Mouse (Mus musculus) stomach, embryonic 15.5 days (tissue): Measurements from ENCODE around the gene Kndc1. TPM values are rescaled to one million over a fixed set of nuclear protein-coding genes. Genes with fewer than 3 reads are reported as not detected.

Source experiments
- ATAC-seq: fragments of 200-750 bp; cut with Nextera tagmentation; 2 replicates; pipeline ENCODE4 v1.8.0; 2017; ENCODE audit warnings: low read depth, moderate number of reproducible peaks, moderate TSS enrichment; ENCODE audit not compliant: insufficient read depth, low FRiP score
- H3K27ac ChIP-seq: fragments of 300-500 bp; sonication (generic); 2 replicates; pipeline ENCODE4 v1.5.1; 2015; ENCODE audit warnings: mild to moderate bottlenecking, inconsistent platforms
- H3K27me3 ChIP-seq: fragments of 300-500 bp; sonication (generic); replicated peaks from 2 replicates; pipeline ENCODE4 v1.6.1; 2015; ENCODE audit warnings: inconsistent platforms
- H3K36me3 ChIP-seq: fragments of 300-500 bp; sonication (generic); 2 replicates; pipeline ENCODE4 v1.6.1; 2015; ENCODE audit warnings: inconsistent platforms
- H3K4me1 ChIP-seq: fragments of 300-500 bp; sonication (generic); 2 replicates; pipeline ENCODE4 v1.6.1; 2015; ENCODE audit warnings: inconsistent platforms
- H3K4me2 ChIP-seq: fragments of 300-500 bp; sonication (generic); 2 replicates; pipeline ENCODE4 v1.6.1; 2015; ENCODE audit warnings: mild to moderate bottlenecking, inconsistent platforms
- H3K4me3 ChIP-seq: fragments of 300-500 bp; sonication (generic); replicated peaks from 2 replicates; pipeline ENCODE4 v1.5.1; 2015; ENCODE audit warnings: inconsistent platforms
- H3K9ac ChIP-seq: fragments of 300-500 bp; sonication (generic); 2 replicates; pipeline ENCODE4 v1.6.1; 2015; ENCODE audit warnings: inconsistent platforms
- H3K9me3 ChIP-seq: fragments of 300-500 bp; sonication (generic); 2 replicates; pipeline ENCODE4 v1.6.1; 2016; ENCODE audit warnings: inconsistent platforms
- WGBS: fragments of 180-500 bp; shearing (Covaris S2); methylation state at CpG from one replicate; pipeline ENCODE4 v1.1.7; 2015; 5-methylcytosine and 5-hydroxymethylcytosine counted together
- polyA plus RNA-seq: library from polyadenylated mRNA; unstranded; fragments of >200 nt; fragmentation: Nextera tagmentation; extraction: Ambion mirVana; gene quantifications from 2 replicates; pipeline ENCODE4 v1.2.1, GENCODE M21; 2015

Gene Kndc1
- polyA plus RNA-seq: 0.14 and 0.34 TPM in 2 replicates

- H3K9me3 ChIP-seq: no peaks in the 10 kb centered on the region
- H3K36me3 ChIP-seq: no peaks in the 10 kb centered on the region
- peak within 1 kb of the TSS; percentile 38 for H3K4me3 ChIP-seq
- H3K4me1 ChIP-seq: peaks cover 12% of the 10 kb centered on the region
- under 1% methylated on average over 46 of the region's 50 CpGs for WGBS
- H3K27me3 ChIP-seq: peaks cover 39% of the 10 kb centered on the region
- peak; percentile 48 for ATAC-seq
- no peak within 1 kb of the TSS for H3K9ac ChIP-seq
- peak within 1 kb of the TSS; percentile 83 for H3K4me2 ChIP-seq
- H3K27ac ChIP-seq: no peak within 1 kb of the TSS
Observed at GRCm38 (mm10) chr7:139894655-139895557, at the start of gene Kndc1. Kndc1 (plus strand) TSS chr7:139894696.

- H3K27me3 ChIP-seq: no peaks in the 10 kb centered on the region
- H3K4me2 ChIP-seq: no peak overlapping the region
- no peak overlapping the region for H3K9ac ChIP-seq
- ATAC-seq: no peak
- no peak overlapping the region for H3K27ac ChIP-seq
- no peak overlapping the region for H3K4me3 ChIP-seq
- WGBS: 80% methylated on average over 2 of the region's 2 CpGs
- no peaks in the 10 kb centered on the region for H3K9me3 ChIP-seq
- H3K4me1 ChIP-seq: no peaks in the 10 kb centered on the region
- no peaks in the 10 kb centered on the region for H3K36me3 ChIP-seq
Observed at GRCm38 (mm10) chr7:139845101-139845500, 49.4 kb upstream of the Kndc1 start.

- 24% methylated on average over 6 of the region's 6 CpGs for WGBS
- Histone ChIP-seq H3K9ac (no peak overlapping the region), H3K9me3 (no peaks in the 10 kb centered on the region), H3K4me2 (no peak overlapping the region), H3K27ac (no peak overlapping the region), H3K27me3 (no peaks in the 10 kb centered on the region), H3K4me1 (no peaks in the 10 kb centered on the region), H3K4me3 (no peak overlapping the region), H3K36me3 (no peaks in the 10 kb centered on the region)
- ATAC-seq: no peak; the same call in 1 of the 2 replicates
Observed at GRCm38 (mm10) chr7:139850152-139850551, 44.3 kb upstream of the Kndc1 start.

- H3K9ac ChIP-seq: no peak overlapping the region
- no peak overlapping the region for H3K27ac ChIP-seq
- H3K4me2 ChIP-seq: no peak overlapping the region
- no peaks in the 10 kb centered on the region for H3K4me1 ChIP-seq
- no peak for ATAC-seq
- no peaks in the 10 kb centered on the region for H3K27me3 ChIP-seq
- H3K4me3 ChIP-seq: no peak overlapping the region
- H3K9me3 ChIP-seq: no peaks in the 10 kb centered on the region
- H3K36me3 ChIP-seq: no peaks in the 10 kb centered on the region
- WGBS: 62% methylated on average over 5 of the region's 5 CpGs
Observed at GRCm38 (mm10) chr7:139850677-139851076, 43.8 kb upstream of the Kndc1 start.

- 53% methylated on average over 6 of the region's 6 CpGs for WGBS
- ATAC-seq: no peak
- Histone ChIP-seq H3K4me1 (no peaks in the 10 kb centered on the region), H3K27me3 (no peaks in the 10 kb centered on the region), H3K9ac (no peak overlapping the region), H3K9me3 (no peaks in the 10 kb centered on the region), H3K4me2 (no peak overlapping the region), H3K4me3 (no peak overlapping the region), H3K27ac (no peak overlapping the region), H3K36me3 (no peaks in the 10 kb centered on the region)
Observed at GRCm38 (mm10) chr7:139851098-139851497, 43.4 kb upstream of the Kndc1 start.

- Histone ChIP-seq H3K36me3 (no peaks in the 10 kb centered on the region), H3K27ac (no peak overlapping the region), H3K4me1 (no peaks in the 10 kb centered on the region), H3K27me3 (no peaks in the 10 kb centered on the region), H3K9me3 (no peaks in the 10 kb centered on the region), H3K9ac (no peak overlapping the region), H3K4me3 (no peak overlapping the region), H3K4me2 (no peak overlapping the region)
- no peak for ATAC-seq
- WGBS: 72% methylated on average over 11 of the region's 11 CpGs
Observed at GRCm38 (mm10) chr7:139855261-139855660, 39.2 kb upstream of the Kndc1 start.

GRCm38 (mm10) chr7:139861411-139861810 lies 33.1 kb upstream of the Kndc1 start:
- Histone ChIP-seq H3K4me1 (no peaks in the 10 kb centered on the region), H3K27me3 (no peaks in the 10 kb centered on the region), H3K4me2 (no peak overlapping the region), H3K4me3 (no peak overlapping the region), H3K9me3 (no peaks in the 10 kb centered on the region), H3K9ac (no peak overlapping the region), H3K36me3 (no peaks in the 10 kb centered on the region), H3K27ac (no peak overlapping the region)
- no peak for ATAC-seq
- WGBS: 24% methylated on average over 3 of the region's 3 CpGs

- H3K27ac ChIP-seq: no peak overlapping the region
- no peaks in the 10 kb centered on the region for H3K36me3 ChIP-seq
- no peak for ATAC-seq
- no peaks in the 10 kb centered on the region for H3K27me3 ChIP-seq
- H3K9me3 ChIP-seq: no peaks in the 10 kb centered on the region
- H3K4me1 ChIP-seq: no peaks in the 10 kb centered on the region
- no peak overlapping the region for H3K4me3 ChIP-seq
- WGBS: 82% methylated on average over 2 of the region's 2 CpGs
- no peak overlapping the region for H3K9ac ChIP-seq
- no peak overlapping the region for H3K4me2 ChIP-seq
Observed at GRCm38 (mm10) chr7:139863076-139863475, 31.4 kb upstream of the Kndc1 start.

GRCm38 (mm10) chr7:139864253-139864652 lies 30.2 kb upstream of the Kndc1 start:
- H3K9me3 ChIP-seq: no peaks in the 10 kb centered on the region
- H3K9ac ChIP-seq: no peak overlapping the region
- ATAC-seq: no peak
- no peaks in the 10 kb centered on the region for H3K36me3 ChIP-seq
- no peak overlapping the region for H3K4me2 ChIP-seq
- H3K27ac ChIP-seq: no peak overlapping the region
- 43% methylated on average over 2 of the region's 2 CpGs for WGBS
- no peaks in the 10 kb centered on the region for H3K27me3 ChIP-seq
- no peaks in the 10 kb centered on the region for H3K4me1 ChIP-seq
- H3K4me3 ChIP-seq: no peak overlapping the region

GRCm38 (mm10) chr7:139864871-139865270 lies 29.6 kb upstream of the Kndc1 start:
- no peak overlapping the region for H3K4me2 ChIP-seq
- no peaks in the 10 kb centered on the region for H3K4me1 ChIP-seq
- 43% methylated on average over 1 of the region's 1 CpGs for WGBS
- H3K36me3 ChIP-seq: no peaks in the 10 kb centered on the region
- no peaks in the 10 kb centered on the region for H3K9me3 ChIP-seq
- no peak overlapping the region for H3K27ac ChIP-seq
- no peak for ATAC-seq
- H3K9ac ChIP-seq: no peak overlapping the region
- H3K27me3 ChIP-seq: no peaks in the 10 kb centered on the region
- H3K4me3 ChIP-seq: no peak overlapping the region

GRCm38 (mm10) chr7:139871014-139871413 lies 23.5 kb upstream of the Kndc1 start:
- H3K27ac ChIP-seq: no peak overlapping the region
- no peaks in the 10 kb centered on the region for H3K36me3 ChIP-seq
- 71% methylated on average over 5 of the region's 5 CpGs for WGBS
- no peaks in the 10 kb centered on the region for H3K9me3 ChIP-seq
- no peak overlapping the region for H3K4me2 ChIP-seq
- no peak overlapping the region for H3K9ac ChIP-seq
- no peak for ATAC-seq
- H3K4me1 ChIP-seq: no peaks in the 10 kb centered on the region
- no peaks in the 10 kb centered on the region for H3K27me3 ChIP-seq
- no peak overlapping the region for H3K4me3 ChIP-seq

GRCm38 (mm10) chr7:139877167-139877792 lies 17.2 kb upstream of the Kndc1 start:
- H3K27me3 ChIP-seq: no peaks in the 10 kb centered on the region
- no peak overlapping the region for H3K27ac ChIP-seq
- WGBS: 69% methylated on average over 10 of the region's 10 CpGs
- H3K9ac ChIP-seq: no peak overlapping the region
- H3K4me2 ChIP-seq: no peak overlapping the region
- H3K36me3 ChIP-seq: no peaks in the 10 kb centered on the region
- no peaks in the 10 kb centered on the region for H3K9me3 ChIP-seq
- no peak overlapping the region for H3K4me3 ChIP-seq
- ATAC-seq: no peak
- H3K4me1 ChIP-seq: no peaks in the 10 kb centered on the region
